Mouse (Mus musculus) olfactory bulb, adult 2 months (tissue): ENCODE measurements at regions not wholly inside any gene's neighbourhood (a gene's known extent, or its start where the extent isn't known, plus 50 kb on each side); places are given as distances from the start of the nearest gene placed in this dataset.

Experiments used
- CTCF ChIP-seq: fragments of 200-500 bp; IDR thresholded peaks from 2 replicates; pipeline ENCODE4 v1.5.1; 2012; ENCODE audit warnings: low read depth, mild to moderate bottlenecking, low read length, moderate library complexity; ENCODE audit not compliant: insufficient read depth
- POLR2A ChIP-seq: fragments of 200-500 bp; IDR thresholded peaks from 2 replicates; pipeline ENCODE4 v1.6.1; 2012; ENCODE audit warnings: mild to moderate bottlenecking, low read depth, low read length, moderate library complexity; ENCODE audit not compliant: insufficient read depth

DNA sequence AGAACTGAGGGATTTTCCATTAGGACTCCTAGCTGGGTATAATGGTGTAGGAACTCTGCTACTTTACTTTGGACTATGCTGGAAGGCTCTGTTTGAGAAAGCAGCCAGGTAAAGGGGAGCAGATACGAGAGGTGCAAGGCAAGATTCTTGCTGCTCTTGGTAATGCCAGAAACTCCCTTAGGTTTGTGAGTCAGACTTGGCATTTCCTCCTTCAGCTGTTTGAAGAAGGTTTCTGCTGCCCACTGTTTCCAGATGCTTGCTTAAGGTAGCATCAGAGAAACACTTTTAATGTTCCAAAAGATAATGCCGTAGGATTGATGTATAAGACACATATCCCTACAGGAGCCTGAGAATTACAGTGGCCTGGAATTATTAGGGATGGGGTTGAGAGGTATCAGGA lies 222.9 kb downstream of the Arl6ip6 start:
- TF ChIP-seq CTCF (no peak), POLR2A (no peak)
